Mouse (Mus musculus): ENCODE results near the gene Rdh13. TPM values are rescaled to one million over a fixed set of nuclear protein-coding genes. Genes with fewer than 3 reads are reported as not detected.

Rdh13 gene
- 24.7 and 29.9 TPM in 2 replicates for polyA plus RNA-seq (2015; fragmentation: Nextera tagmentation; extraction: Ambion mirVana)

GRCm38 (mm10) chr7:4445216-4445791, at the start of gene Rdh13:
TSS of gene Rdh13 (minus strand) at chr7:4445649.
- Histone ChIP-seq H3K9ac (peak within 1 kb of the TSS; percentile 89), H3K4me2 (peak within 1 kb of the TSS; percentile 69), H3K4me3 (peak within 1 kb of the TSS; percentile 89), H3K9me3 (no peaks in the 10 kb centered on the region), H3K4me1 (0 out of 2 replicates have a peak, but pooled peaks cover 4% of the 10 kb centered on the region), H3K27ac (replicated peaks) (peak within 1 kb of the TSS; percentile 95), H3K36me3 (peaks cover 41% of the 10 kb centered on the region), H3K27me3 (replicated peaks) (no peaks in the 10 kb centered on the region)
- peak; percentile 80 for ATAC-seq (ENCODE audit: extremely low read depth, insufficient number of reproducible peaks, low FRiP score, low TSS enrichment)
- WGBS, result under 1% methylated on average over 35 of the region's 35 CpGs

DNA sequence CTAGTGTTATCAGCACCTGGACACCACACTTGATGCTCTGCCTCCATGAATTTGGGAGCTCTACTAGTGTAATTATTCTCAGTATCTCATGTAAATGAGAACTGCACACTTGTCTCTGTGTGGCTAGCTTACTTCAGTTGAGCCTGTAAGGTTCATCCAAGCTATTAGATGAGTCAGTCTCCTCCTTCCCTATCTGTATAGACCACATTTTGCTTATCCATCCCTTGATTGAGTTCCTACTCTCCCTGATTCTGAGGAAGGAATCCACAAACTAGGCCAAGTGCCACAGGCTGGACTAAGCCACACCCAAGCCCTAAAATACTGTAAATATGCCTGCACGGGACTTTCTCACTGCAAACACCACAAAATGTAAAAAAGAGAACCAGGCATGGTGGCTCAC, 48.5 kb upstream of the Rdh13 start:
- H3K4me1 ChIP-seq, result peaks cover 56% of the 10 kb centered on the region

DNA sequence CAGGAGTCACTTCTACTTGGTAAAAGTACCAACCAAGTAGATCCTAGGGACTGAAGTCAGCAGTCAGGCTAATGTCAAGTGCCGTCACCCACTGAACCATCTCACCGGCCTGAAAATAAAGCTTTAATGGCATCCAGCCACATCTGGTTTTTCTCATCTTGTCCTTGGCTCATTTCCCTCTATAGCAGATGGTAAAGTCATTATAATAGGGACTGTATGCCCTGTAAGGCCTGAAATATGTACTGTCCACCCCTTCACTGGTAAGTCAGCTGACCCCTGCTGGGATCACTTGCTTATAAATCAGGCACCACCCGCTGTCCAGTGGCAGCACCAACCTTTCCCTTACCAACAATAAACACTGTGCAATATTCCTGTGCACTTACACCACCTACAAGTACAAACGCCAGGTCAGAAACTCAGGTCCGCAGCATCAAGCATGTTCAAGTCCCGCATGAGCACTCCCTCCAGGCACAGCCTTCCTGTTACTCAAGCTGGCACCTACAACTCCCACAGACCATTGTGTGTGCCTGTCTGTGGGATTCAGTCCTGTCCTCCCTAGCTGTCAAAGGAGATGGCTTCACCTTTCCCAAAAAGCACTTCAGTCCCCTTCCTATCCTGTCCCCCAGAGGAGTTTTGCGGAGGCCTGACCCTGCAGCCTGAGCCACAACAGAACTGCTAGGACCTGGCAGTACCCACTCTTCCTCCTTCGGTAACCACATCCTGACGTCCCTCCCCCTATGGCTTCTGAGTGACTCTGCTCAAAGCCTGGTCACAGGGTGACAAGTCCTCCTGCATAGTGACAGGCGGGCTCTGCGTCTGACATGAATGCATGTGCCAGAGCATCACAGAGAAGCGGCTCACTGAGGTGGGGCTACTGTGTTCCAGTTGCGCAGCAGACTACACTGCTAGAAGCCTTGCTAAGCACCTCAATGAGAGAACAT, 47.1 kb upstream of the Rdh13 start:
- 76% methylated on average over 13 of the region's 13 CpGs for WGBS
- no peaks in the 10 kb centered on the region for H3K27me3 ChIP-seq (replicated peaks)
- no peak overlapping the region for H3K4me3 ChIP-seq
- peak overlapping the region; percentile 83 for H3K27ac ChIP-seq (replicated peaks)
- peaks cover 41% of the 10 kb centered on the region for H3K4me1 ChIP-seq
- H3K9ac ChIP-seq, result peak overlapping the region; percentile 58
- peaks cover 93% of the 10 kb centered on the region for H3K36me3 ChIP-seq
- H3K4me2 ChIP-seq, result no peak overlapping the region
- no peaks in the 10 kb centered on the region for H3K9me3 ChIP-seq
- ATAC-seq (ENCODE audit: extremely low read depth, insufficient number of reproducible peaks, low FRiP score, low TSS enrichment), result no peak

More for the DNA sequence above, 48.5 kb upstream of the Rdh13 start:
- 73% methylated on average over 1 of the region's 1 CpGs for WGBS
- Histone ChIP-seq H3K9me3 (no peaks in the 10 kb centered on the region), H3K4me3 (no peak overlapping the region), H3K36me3 (peaks cover 81% of the 10 kb centered on the region), H3K27ac (replicated peaks) (no peak overlapping the region), H3K27me3 (replicated peaks) (no peaks in the 10 kb centered on the region), H3K4me2 (no peak overlapping the region), H3K9ac (no peak overlapping the region)
- no peak for ATAC-seq (ENCODE audit: extremely low read depth, insufficient number of reproducible peaks, low FRiP score, low TSS enrichment)

DNA sequence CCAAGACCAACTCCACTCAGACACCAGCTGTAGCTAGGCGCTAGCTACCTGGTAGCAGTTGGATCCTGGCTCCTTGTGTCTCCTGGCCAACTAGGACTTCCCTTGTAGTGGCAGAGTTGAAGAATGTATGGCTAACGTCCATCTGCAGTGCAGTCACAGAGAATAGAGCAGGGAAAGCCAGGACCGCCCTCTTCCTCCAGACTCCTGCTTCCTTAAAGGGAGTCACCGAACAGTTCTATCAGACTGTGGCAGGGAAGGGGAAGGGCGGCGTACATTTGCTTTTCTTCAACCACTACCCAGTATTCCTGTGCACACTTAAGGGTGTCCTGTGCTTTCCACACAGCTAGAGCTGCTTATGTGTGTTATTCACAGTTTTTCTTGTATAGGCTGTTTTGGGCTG, 45.9 kb upstream of the Rdh13 start:
- peaks cover 93% of the 10 kb centered on the region for H3K36me3 ChIP-seq
- 54% methylated on average over 6 of the region's 6 CpGs for WGBS
- 0 out of 2 replicates have a peak, but pooled peaks have one; percentile 39 for ATAC-seq (ENCODE audit: extremely low read depth, insufficient number of reproducible peaks, low FRiP score, low TSS enrichment)

GRCm38 (mm10) chr7:4482281-4482680, 36.8 kb upstream of the Rdh13 start:
- Histone ChIP-seq H3K4me3 (no peak overlapping the region), H3K27ac (replicated peaks) (no peak overlapping the region), H3K4me2 (no peak overlapping the region), H3K36me3 (peaks cover 67% of the 10 kb centered on the region), H3K9me3 (no peaks in the 10 kb centered on the region), H3K27me3 (replicated peaks) (no peaks in the 10 kb centered on the region), H3K4me1 (peaks cover 21% of the 10 kb centered on the region), H3K9ac (no peak overlapping the region)
- WGBS, result 84% methylated on average over 12 of the region's 12 CpGs
- ATAC-seq (ENCODE audit: extremely low read depth, insufficient number of reproducible peaks, low FRiP score, low TSS enrichment), result no peak

More for the DNA sequence above, 45.9 kb upstream of the Rdh13 start:
- H3K4me2 ChIP-seq, result no peak overlapping the region
- no peaks in the 10 kb centered on the region for H3K9me3 ChIP-seq
- no peak overlapping the region for H3K4me3 ChIP-seq
- no peaks in the 10 kb centered on the region for H3K27me3 ChIP-seq (replicated peaks)
- H3K4me1 ChIP-seq, result peaks cover 35% of the 10 kb centered on the region
- H3K27ac ChIP-seq (replicated peaks), result peak overlapping the region; percentile 83
- H3K9ac ChIP-seq, result 0 out of 2 replicates have a peak overlapping the region, but pooled peaks have one; percentile 58

- Histone ChIP-seq H3K4me1 (peaks cover 22% of the 10 kb centered on the region), H3K27me3 (replicated peaks) (peaks cover 16% of the 10 kb centered on the region), H3K27ac (replicated peaks) (no peak overlapping the region), H3K9ac (peak overlapping the region; percentile 45; the same call in 1 of the 2 replicates), H3K9me3 (no peaks in the 10 kb centered on the region), H3K36me3 (peaks cover 42% of the 10 kb centered on the region), H3K4me3 (0 out of 2 replicates have a peak overlapping the region, but pooled peaks have one; percentile 55), H3K4me2 (peak overlapping the region; percentile 76; the same call in 1 of the 2 replicates)
- 27% methylated on average over 6 of the region's 6 CpGs for WGBS
- ATAC-seq (ENCODE audit: extremely low read depth, insufficient number of reproducible peaks, low FRiP score, low TSS enrichment), result no peak
Observed at GRCm38 (mm10) chr7:4479674-4480073, 34.2 kb upstream of the Rdh13 start.

DNA sequence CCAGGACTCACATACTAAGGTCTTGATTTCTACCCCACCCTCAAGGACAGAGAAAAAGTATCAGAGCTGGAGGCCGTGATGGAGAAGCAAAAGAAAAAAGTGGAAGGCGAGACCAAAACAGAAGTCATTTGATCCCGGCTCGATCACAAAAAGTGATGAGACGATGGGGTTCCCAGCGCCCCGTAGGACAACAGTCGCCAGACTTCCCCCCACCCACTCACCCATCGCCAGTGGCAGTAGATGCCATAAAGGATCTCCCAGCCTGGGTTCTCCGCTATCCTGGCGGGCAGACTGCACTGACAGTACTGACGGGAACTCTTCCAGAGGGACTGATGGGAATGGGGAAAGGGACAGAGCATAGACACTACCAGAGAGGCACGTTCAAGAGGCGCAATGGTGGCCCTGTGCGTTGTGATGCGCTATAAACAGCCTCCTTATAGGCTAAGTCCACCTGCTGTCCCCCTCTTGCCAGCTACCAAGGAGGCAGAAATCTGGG, 33.4 kb upstream of the Rdh13 start:
- H3K9me3 ChIP-seq, result no peaks in the 10 kb centered on the region
- peaks cover 28% of the 10 kb centered on the region for H3K4me1 ChIP-seq
- H3K9ac ChIP-seq, result peak overlapping the region; percentile 78
- H3K36me3 ChIP-seq, result peaks cover 34% of the 10 kb centered on the region
- peak overlapping the region; percentile 55 for H3K4me3 ChIP-seq
- peaks cover 24% of the 10 kb centered on the region for H3K27me3 ChIP-seq (replicated peaks)
- no peak for ATAC-seq (ENCODE audit: extremely low read depth, insufficient number of reproducible peaks, low FRiP score, low TSS enrichment)
- H3K27ac ChIP-seq (replicated peaks), result peak overlapping the region; percentile 97
- H3K4me2 ChIP-seq, result peak overlapping the region; percentile 76
- 2% methylated on average over 16 of the region's 16 CpGs for WGBS

- peak; percentile 91 for ATAC-seq (ENCODE audit: extremely low read depth, insufficient number of reproducible peaks, low FRiP score, low TSS enrichment)
- Histone ChIP-seq H3K36me3 (peaks cover 27% of the 10 kb centered on the region), H3K27me3 (replicated peaks) (peaks cover 30% of the 10 kb centered on the region), H3K4me1 (peaks cover 29% of the 10 kb centered on the region), H3K27ac (replicated peaks) (peak overlapping the region; percentile 97), H3K9ac (peak overlapping the region; percentile 85), H3K4me3 (peak overlapping the region; percentile 55), H3K9me3 (no peaks in the 10 kb centered on the region; the same call in 1 of the 2 replicates), H3K4me2 (peak overlapping the region; percentile 76)
- WGBS, result under 1% methylated on average over 39 of the region's 39 CpGs
Observed at GRCm38 (mm10) chr7:4478021-4478795, 32.8 kb upstream of the Rdh13 start.

GRCm38 (mm10) chr7:4473940-4474339, 28.5 kb upstream of the Rdh13 start:
- H3K4me2 ChIP-seq, result peak overlapping the region; percentile 52
- H3K27me3 ChIP-seq (replicated peaks), result peaks cover 68% of the 10 kb centered on the region
- peak overlapping the region; percentile 19 for H3K4me3 ChIP-seq

DNA sequence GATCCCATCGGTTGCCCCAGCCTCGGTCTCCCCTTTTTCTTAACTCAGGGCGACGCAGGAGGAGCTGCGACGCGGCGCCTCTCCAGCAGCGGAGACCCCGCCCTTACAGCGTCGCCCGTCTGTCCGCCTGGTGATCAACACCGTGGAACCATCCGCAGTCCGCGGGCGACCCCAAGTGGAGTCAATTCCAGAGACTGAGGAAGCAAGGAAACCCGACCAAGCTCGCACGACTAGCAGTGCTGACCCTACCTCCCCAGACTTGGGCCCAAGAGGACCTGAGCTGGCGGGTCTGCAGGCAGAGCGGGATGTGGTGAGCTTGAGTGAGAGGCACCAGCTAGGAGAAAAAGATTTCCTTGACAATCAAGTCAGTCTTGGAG, 25.7 kb upstream of the Rdh13 start:
- peak overlapping the region; percentile 63 for H3K9ac ChIP-seq
- peak; percentile 67; the same call in 1 of the 2 replicates for ATAC-seq (ENCODE audit: extremely low read depth, insufficient number of reproducible peaks, low FRiP score, low TSS enrichment)

More at GRCm38 (mm10) chr7:4473940-4474339, 28.5 kb upstream of the Rdh13 start:
- 4% methylated on average over 19 of the region's 19 CpGs for WGBS
- Histone ChIP-seq H3K4me1 (peaks cover 25% of the 10 kb centered on the region), H3K27ac (replicated peaks) (no peak overlapping the region), H3K36me3 (no peaks in the 10 kb centered on the region), H3K9me3 (no peaks in the 10 kb centered on the region; the same call in 1 of the 2 replicates), H3K9ac (peak overlapping the region; percentile 15; the same call in 1 of the 2 replicates)
- no peak for ATAC-seq (ENCODE audit: extremely low read depth, insufficient number of reproducible peaks, low FRiP score, low TSS enrichment)

More for the DNA sequence above, 25.7 kb upstream of the Rdh13 start:
- Histone ChIP-seq H3K4me3 (peak overlapping the region; percentile 54), H3K9me3 (no peaks in the 10 kb centered on the region; the same call in 1 of the 2 replicates), H3K27ac (replicated peaks) (no peak overlapping the region), H3K4me1 (peaks cover 16% of the 10 kb centered on the region), H3K36me3 (no peaks in the 10 kb centered on the region), H3K27me3 (replicated peaks) (peaks cover 71% of the 10 kb centered on the region), H3K4me2 (peak overlapping the region; percentile 85)
- 1% methylated on average over 24 of the region's 24 CpGs for WGBS
